Mouse (Mus musculus): ENCODE measurements at regions not wholly inside any gene's neighbourhood (a gene's known extent, or its start where the extent isn't known, plus 50 kb on each side); places are given as distances from the start of the nearest gene placed in this dataset.

DNA sequence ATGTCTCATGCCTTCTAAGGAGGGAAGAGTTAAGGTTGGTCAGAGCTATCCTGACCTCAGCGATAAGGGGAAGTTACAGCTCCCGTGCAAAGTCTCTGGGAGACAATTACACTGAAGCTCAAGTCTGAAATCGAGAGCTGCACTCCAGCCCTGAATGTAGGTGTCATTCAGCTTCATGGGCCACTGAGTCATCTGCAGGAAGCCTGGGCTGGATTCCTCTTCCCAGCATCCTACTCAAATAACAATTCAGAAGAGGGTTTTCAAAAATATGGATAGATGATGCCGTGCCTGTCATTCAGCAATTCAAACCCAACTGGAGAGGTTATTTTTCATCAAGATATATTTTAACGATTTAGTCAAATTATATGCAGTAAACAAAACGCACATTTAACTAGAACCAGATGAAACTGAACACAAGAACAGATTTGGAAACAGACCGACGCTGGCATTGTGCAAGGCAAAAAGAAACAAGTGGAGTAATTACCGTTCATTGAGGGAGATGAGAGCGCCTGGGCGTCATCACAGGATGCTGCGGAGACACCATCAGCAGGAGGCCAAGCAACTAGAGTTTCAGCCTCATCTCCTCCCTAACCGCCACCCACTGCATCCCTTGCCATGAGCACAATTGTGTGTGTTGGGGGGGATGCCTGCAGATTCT lies 57.8 kb upstream of the Cfap46 start:
- DNase-seq (ENCODE audit: low read depth, low spot score): no peak

DNA sequence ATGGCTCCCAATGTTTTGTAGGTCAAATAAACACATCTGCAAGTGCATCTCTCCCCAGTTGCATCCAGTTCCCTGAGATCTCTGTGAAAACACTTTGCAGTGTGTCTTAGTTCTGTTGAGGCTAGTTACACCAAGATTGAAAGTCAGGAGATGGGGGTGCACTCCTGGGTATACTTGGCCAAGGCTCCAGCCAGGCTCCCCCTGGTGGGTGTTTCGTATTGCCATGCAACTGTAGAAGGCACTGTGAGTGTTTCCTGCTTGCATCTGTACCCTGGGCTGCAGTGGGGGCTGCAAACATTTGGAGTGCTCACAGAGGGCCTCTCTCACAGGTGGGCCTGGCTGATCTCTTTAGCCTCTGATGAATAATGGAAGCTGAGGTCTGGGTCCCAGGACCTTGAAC lies 63.2 kb upstream of the Cfap46 start:
- peak; percentile 11 for DNase-seq (ENCODE audit: low read depth, low spot score)

DNA sequence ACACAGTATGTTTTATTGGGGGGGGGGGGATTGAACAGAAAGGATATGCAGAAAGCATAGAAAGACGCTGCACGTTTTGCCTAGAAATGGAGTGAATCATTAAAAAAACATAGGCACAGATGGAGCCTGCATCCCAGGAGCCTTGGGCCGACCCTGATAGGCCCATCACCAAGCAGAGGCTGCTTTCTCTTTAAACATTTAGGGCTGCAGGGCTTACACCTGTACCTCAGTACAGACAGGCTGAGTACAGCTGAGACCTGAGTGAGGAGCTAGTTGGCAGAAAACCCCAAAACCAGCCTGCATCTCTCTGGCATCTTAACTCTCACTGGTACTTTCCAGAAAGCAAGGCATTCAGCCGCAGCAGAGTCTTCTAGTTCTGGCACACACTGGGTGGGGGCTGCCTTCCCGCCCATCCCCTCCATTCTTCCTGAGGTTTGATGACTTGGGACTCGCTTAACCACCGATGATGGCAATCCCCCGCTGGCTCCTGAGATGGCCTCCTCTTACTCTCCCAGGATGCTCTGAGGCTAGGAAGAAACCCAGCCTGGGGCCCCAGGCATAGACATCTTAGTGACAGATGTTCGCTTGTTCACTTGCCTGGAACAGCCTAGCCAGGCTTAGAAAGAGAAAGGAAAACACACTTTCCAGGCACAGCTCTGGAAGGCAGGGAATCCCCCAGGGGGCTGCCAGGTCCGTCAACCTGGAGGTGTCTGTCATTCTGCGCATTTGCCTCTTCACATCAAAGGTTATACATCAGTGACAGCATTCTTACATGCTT lies 63.9 kb upstream of the Cfap46 start:
- DNase-seq (ENCODE audit: low read depth, low spot score): no peak

DNA sequence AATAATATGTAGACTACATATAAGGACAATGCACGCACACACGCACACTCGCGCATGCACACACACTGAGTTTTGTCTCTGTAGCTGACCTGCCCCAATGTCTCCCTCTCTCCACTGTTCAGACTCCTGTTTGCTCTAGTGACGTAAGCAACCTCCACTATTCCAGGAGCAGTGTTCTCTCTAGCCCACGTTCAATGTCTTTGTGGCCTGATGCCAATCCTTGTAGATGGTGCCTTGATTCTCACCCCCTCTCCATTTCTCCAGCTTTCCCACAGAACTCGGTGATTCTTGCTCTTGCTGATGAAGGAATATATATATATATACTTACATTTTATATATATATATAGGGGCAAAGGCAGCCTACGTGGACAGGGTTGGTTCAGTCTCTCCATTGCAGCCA lies 71.4 kb upstream of the Cfap46 start:
- no peak for DNase-seq (ENCODE audit: low read depth, low spot score)

- DNase-seq (ENCODE audit: low read depth, low spot score): no peak
These were observed 71.5 kb upstream of the Adgra1 start for GRCm38 (mm10) chr7:139762522-139762921.

GRCm38 (mm10) chr7:139763241-139763640 lies 70.7 kb upstream of the Adgra1 start:
- no peak for DNase-seq (ENCODE audit: low read depth, low spot score)

- DNase-seq (ENCODE audit: low read depth, low spot score): no peak
These were observed 67.7 kb upstream of the Adgra1 start for GRCm38 (mm10) chr7:139766296-139766695.

- no peak for DNase-seq (ENCODE audit: low read depth, low spot score)
These were observed 64.8 kb upstream of the Adgra1 start for GRCm38 (mm10) chr7:139769167-139769566.

GRCm38 (mm10) chr7:139777243-139777642 lies 56.7 kb upstream of the Adgra1 start:
- no peak for DNase-seq (ENCODE audit: low read depth, low spot score)

DNA sequence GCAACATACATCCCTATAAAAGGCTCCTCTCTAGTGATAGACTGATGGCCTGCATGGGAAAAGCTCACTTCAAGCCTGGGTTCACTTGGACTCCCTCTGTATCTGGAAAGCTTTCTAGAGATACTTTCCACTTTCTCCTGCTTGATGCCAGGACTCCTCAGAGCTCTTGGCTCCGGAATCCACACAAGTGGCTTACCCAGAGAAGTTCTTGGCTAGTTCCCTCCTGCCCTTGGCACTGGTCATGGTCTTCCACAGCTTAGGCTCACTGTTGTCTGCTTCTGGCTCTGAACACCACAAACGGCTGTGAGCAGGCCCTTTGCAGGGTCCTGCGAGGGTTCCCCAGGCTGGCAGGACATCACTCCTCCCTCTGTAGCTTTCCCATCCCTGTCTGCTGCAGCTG lies 54.1 kb upstream of the Adgra1 start:
- DNase-seq (ENCODE audit: low read depth, low spot score): no peak

DNA sequence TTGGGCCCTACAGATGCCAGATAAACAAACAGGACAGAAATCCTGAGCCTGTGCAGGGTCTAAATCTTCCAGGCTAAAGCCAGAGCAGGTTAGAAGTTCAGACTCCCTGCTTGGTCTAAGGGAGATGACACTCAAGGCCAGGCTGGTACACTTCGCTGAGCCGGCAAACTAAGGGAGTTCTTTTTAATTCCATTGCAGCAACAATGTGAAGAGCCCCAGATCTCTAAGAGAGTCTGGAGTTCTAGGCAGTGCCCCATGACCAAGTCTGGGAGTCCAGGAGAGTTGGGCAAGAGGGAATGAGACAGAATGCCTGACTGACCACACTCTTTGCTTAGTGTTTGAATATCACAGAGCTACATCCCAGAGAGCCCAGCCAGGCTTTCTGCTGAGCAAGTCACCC lies 52.5 kb upstream of the Adgra1 start:
- DNase-seq (ENCODE audit: low read depth, low spot score): no peak
